Mouse (Mus musculus): ENCODE data around the gene Iqsec1. TPM values are rescaled to one million over a fixed set of nuclear protein-coding genes. Genes with fewer than 3 reads are reported as not detected.
A peak's percentile ranks its signal among the peaks of the same experiment; 100 is the strongest.

Iqsec1 gene
- polyA plus RNA-seq, 1 experiment from 2014 or later, result 15.1 TPM

DNA sequence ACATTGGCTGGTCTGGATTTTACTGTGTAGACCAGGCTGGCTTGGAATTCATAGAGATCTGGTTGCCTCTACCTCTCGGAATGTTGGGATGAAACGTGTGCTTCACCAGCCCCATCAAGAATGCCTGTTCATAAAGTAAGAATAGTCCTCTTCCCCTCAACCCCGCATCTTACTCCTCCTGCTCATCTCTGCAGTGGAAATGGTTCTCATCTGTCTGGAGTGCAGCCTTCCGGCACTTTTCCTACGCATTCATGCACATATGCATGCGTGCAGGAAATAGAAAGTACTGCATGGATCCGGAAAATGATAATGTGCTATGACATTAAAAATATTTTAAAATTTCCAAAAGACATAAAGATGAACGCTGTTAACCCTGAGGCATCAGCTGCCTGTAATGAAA lies 175.9 kb downstream of the Iqsec1 start:
- WGBS, result 84% methylated on average over 8 of the region's 8 CpGs

DNA sequence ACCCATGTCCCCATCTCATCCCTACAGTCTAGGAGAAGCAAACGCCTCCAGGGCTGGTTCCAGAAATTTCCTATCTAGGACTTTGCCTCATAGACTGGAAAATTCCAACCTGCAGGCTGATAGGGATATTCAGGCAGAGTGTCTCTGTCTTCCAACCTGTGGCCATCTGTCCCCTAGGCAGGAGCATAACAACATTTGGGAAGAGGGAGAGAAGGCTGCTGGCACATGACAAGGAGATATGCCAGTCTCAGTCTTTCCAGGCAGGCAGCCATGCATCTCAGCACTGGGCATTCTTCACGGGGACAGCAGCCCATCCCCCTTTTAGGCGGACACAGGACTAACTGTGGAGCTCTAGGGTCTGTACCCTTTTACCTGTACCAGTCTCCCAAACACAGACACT lies 176.4 kb downstream of the Iqsec1 start:
- Histone ChIP-seq H3K4me1 (replicated peaks; ENCODE audit: control insufficient read depth, insufficient read depth, low read length) (peaks cover 41% of the 10 kb centered on the region), H3K4me3 (replicated peaks; ENCODE audit: low read length) (no peak overlapping the region), H3K27ac (ENCODE audit: low read length) (no peak overlapping the region), H3K9ac (replicated peaks; ENCODE audit: low read depth, low read length) (no peak overlapping the region), H3K36me3 (ENCODE audit: control insufficient read depth, insufficient read depth) (no peaks in the 10 kb centered on the region), H3K4me2 (ENCODE audit: low read length) (no peak overlapping the region), H3K27me3 (replicated peaks; ENCODE audit: control insufficient read depth, insufficient read depth, low read length) (no peaks in the 10 kb centered on the region), H3K9me3 (ENCODE audit: control insufficient read depth, low read length) (no peaks in the 10 kb centered on the region)
- 71% methylated on average over 3 of the region's 3 CpGs for WGBS
- ATAC-seq, result no peak

More for the DNA sequence above, 175.9 kb downstream of the Iqsec1 start:
- no peak overlapping the region for H3K27ac ChIP-seq (ENCODE audit: low read length)
- H3K4me1 ChIP-seq (replicated peaks; ENCODE audit: control insufficient read depth, insufficient read depth, low read length), result peaks cover 36% of the 10 kb centered on the region
- no peak overlapping the region for H3K4me3 ChIP-seq (replicated peaks; ENCODE audit: low read length)
- H3K9ac ChIP-seq (replicated peaks; ENCODE audit: low read depth, low read length), result no peak overlapping the region
- H3K27me3 ChIP-seq (replicated peaks; ENCODE audit: control insufficient read depth, insufficient read depth, low read length), result no peaks in the 10 kb centered on the region
- H3K36me3 ChIP-seq (ENCODE audit: control insufficient read depth, insufficient read depth), result no peaks in the 10 kb centered on the region
- no peak overlapping the region for H3K4me2 ChIP-seq (ENCODE audit: low read length)
- no peaks in the 10 kb centered on the region for H3K9me3 ChIP-seq (ENCODE audit: control insufficient read depth, low read length)
- ATAC-seq, result no peak

DNA sequence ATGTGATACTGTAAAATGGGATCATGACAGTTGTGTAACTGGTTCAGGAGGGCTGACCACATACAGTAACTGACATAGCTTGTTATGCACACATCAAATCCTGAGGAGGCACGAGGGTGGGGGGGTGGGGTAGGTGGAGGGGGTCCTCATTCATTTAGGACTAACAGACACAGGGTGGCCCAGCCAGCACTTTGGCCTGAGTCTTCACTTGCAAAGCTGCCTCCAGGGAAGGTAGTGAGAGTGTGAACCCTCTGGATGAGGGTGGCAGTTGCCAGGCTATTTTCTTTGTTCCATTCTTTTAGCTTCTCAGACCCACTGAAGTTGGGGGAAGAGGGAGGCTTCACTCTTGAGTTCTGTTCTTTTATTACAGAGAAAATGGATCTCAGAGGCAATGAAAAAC lies 177.9 kb downstream of the Iqsec1 start:
- H3K36me3 ChIP-seq (ENCODE audit: control insufficient read depth, insufficient read depth), result no peaks in the 10 kb centered on the region
- WGBS, result 62% methylated on average over 1 of the region's 1 CpGs
- no peak overlapping the region; the same call in 1 of the 2 replicates for H3K9ac ChIP-seq (replicated peaks; ENCODE audit: low read depth, low read length)
- no peak; the same call in 1 of the 2 replicates for ATAC-seq
- no peak overlapping the region for H3K27ac ChIP-seq (ENCODE audit: low read length)
- H3K27me3 ChIP-seq (replicated peaks; ENCODE audit: control insufficient read depth, insufficient read depth, low read length), result no peaks in the 10 kb centered on the region
- peaks cover 46% of the 10 kb centered on the region for H3K4me1 ChIP-seq (replicated peaks; ENCODE audit: control insufficient read depth, insufficient read depth, low read length)
- H3K4me3 ChIP-seq (replicated peaks; ENCODE audit: low read length), result no peak overlapping the region; the same call in 1 of the 2 replicates
- H3K9me3 ChIP-seq (ENCODE audit: control insufficient read depth, low read length), result no peaks in the 10 kb centered on the region
- peak overlapping the region; percentile 61 for H3K4me2 ChIP-seq (ENCODE audit: low read length)

DNA sequence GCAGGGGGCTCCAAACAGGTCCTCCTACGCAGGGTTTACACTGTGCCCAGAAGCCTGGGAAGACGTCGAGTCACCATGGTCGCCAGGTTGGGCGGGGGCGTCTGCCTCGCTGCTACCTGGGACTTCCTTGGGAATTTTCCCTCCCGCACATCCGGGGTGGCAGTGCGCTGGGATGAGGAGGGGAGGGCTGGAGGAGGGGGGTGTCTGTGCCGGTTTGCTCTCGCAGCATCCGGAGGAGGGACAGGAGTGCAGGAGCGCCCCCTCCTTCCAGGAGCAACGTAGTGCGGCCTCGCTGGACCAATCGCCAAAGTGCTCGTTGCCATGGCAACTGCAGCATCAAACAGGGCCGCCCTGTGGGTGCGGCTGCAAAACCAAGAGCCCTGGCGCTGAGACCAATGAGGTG lies 178.5 kb downstream of the Iqsec1 start:
- peak overlapping the region; percentile 44 for H3K4me3 ChIP-seq (replicated peaks; ENCODE audit: low read length)
- under 1% methylated on average over 22 of the region's 22 CpGs for WGBS
- no peaks in the 10 kb centered on the region for H3K9me3 ChIP-seq (ENCODE audit: control insufficient read depth, low read length)
- peak overlapping the region; percentile 53 for H3K9ac ChIP-seq (replicated peaks; ENCODE audit: low read depth, low read length)
- H3K36me3 ChIP-seq (ENCODE audit: control insufficient read depth, insufficient read depth), result no peaks in the 10 kb centered on the region
- peak overlapping the region; percentile 61 for H3K4me2 ChIP-seq (ENCODE audit: low read length)
- peaks cover 46% of the 10 kb centered on the region for H3K4me1 ChIP-seq (replicated peaks; ENCODE audit: control insufficient read depth, insufficient read depth, low read length)
- ATAC-seq, result peak; percentile 82
- peak overlapping the region; percentile 17; the same call in 1 of the 2 replicates for H3K27ac ChIP-seq (ENCODE audit: low read length)
- no peaks in the 10 kb centered on the region for H3K27me3 ChIP-seq (replicated peaks; ENCODE audit: control insufficient read depth, insufficient read depth, low read length)

DNA sequence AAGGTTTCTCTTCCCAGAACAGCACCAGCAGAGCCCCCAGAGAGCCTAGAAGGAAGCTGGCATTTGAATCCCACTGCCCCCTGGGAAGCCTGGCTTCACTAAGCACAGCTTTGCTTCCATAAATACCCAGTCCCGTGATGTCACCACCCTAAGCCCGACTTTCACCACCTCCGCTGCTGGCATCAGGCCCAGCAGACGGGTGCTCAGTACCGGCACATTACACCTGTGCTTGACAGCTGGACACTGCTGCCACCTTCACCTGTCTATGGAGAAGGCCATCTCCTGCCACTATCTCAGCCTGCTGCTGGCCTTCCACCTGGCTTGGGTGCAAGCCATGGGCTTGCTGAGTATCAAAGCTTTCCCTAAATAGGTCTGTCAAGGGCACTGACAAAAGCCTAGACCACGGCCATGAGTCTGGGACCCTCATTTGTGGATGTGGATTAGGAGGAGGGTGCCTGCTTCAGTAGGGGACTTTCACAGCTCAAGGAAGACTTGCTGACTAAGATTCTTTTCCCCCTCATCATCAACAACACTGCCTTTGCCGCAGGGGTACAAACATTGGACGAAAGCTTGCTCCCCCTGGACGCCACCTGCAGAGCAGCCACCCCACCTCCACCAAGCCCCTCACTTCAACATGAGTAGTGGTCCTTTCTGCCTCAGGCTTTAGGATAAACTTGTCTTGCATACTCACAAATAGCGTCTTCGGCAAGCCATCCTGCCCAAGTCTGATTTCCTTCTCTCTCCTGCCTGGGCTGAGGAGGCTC lies 179.2 kb downstream of the Iqsec1 start:
- ATAC-seq, result no peak
- 43% methylated on average over 11 of the region's 11 CpGs for WGBS
- no peaks in the 10 kb centered on the region for H3K36me3 ChIP-seq (ENCODE audit: control insufficient read depth, insufficient read depth)
- peak overlapping the region; percentile 17; the same call in 1 of the 2 replicates for H3K27ac ChIP-seq (ENCODE audit: low read length)
- peaks cover 46% of the 10 kb centered on the region for H3K4me1 ChIP-seq (replicated peaks; ENCODE audit: control insufficient read depth, insufficient read depth, low read length)
- peak overlapping the region; percentile 44 for H3K4me3 ChIP-seq (replicated peaks; ENCODE audit: low read length)
- no peaks in the 10 kb centered on the region for H3K9me3 ChIP-seq (ENCODE audit: control insufficient read depth, low read length)
- peak overlapping the region; percentile 53 for H3K9ac ChIP-seq (replicated peaks; ENCODE audit: low read depth, low read length)
- H3K4me2 ChIP-seq (ENCODE audit: low read length), result peak overlapping the region; percentile 61
- no peaks in the 10 kb centered on the region for H3K27me3 ChIP-seq (replicated peaks; ENCODE audit: control insufficient read depth, insufficient read depth, low read length)

DNA sequence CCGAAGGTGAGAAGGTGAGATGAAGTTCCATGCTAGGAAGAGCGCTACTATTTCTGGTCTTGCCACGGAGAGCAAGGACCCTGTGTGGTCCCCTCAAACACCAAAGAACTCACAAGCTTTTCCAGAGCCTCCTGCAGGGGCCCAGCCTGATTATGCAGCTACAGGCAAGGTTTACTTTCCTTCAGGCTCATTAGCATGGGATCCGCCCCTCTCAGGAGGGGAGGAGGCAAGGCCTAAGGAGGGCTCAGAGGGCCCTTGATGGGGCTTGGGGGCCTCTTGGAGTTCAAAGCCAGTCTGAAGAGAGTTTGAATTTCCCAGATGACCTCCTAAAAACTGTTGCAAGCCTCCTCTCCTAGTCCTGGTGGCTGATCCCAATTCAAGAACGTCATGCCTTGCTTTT lies 179.9 kb downstream of the Iqsec1 start:
- peak overlapping the region; percentile 61 for H3K4me2 ChIP-seq (ENCODE audit: low read length)
- no peak overlapping the region for H3K4me3 ChIP-seq (replicated peaks; ENCODE audit: low read length)
- H3K27ac ChIP-seq (ENCODE audit: low read length), result no peak overlapping the region
- no peak for ATAC-seq
- no peaks in the 10 kb centered on the region for H3K27me3 ChIP-seq (replicated peaks; ENCODE audit: control insufficient read depth, insufficient read depth, low read length)
- H3K36me3 ChIP-seq (ENCODE audit: control insufficient read depth, insufficient read depth), result no peaks in the 10 kb centered on the region
- no peaks in the 10 kb centered on the region for H3K9me3 ChIP-seq (ENCODE audit: control insufficient read depth, low read length)
- H3K9ac ChIP-seq (replicated peaks; ENCODE audit: low read depth, low read length), result no peak overlapping the region
- peaks cover 46% of the 10 kb centered on the region for H3K4me1 ChIP-seq (replicated peaks; ENCODE audit: control insufficient read depth, insufficient read depth, low read length)
- WGBS, result 11% methylated on average over 5 of the region's 5 CpGs

DNA sequence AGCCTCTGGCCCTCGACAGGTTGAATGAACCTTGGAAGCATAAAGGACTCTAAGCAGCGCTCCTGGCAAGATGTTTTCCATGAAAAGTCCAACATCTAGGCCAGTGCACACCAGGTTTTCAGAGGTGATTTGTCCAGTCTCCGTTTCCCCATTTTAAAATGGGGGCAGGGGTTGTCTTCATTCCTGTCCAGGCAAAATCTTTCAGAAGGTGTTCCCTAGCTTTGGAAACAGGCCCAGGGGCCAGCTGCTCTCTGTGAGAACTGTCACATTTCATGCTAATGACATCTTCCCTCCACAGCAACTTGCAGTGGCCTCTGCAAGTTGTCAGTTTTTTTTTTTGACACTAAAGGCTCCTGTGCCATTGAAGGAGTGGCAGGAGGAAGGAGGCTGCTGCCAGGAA lies 180.4 kb downstream of the Iqsec1 start:
- Histone ChIP-seq H3K9ac (replicated peaks; ENCODE audit: low read depth, low read length) (0 out of 2 replicates have a peak overlapping the region, but pooled peaks have one; percentile 4), H3K4me2 (ENCODE audit: low read length) (peak overlapping the region; percentile 61), H3K36me3 (ENCODE audit: control insufficient read depth, insufficient read depth) (no peaks in the 10 kb centered on the region), H3K9me3 (ENCODE audit: control insufficient read depth, low read length) (no peaks in the 10 kb centered on the region), H3K27me3 (replicated peaks; ENCODE audit: control insufficient read depth, insufficient read depth, low read length) (no peaks in the 10 kb centered on the region), H3K4me1 (replicated peaks; ENCODE audit: control insufficient read depth, insufficient read depth, low read length) (peaks cover 46% of the 10 kb centered on the region), H3K27ac (ENCODE audit: low read length) (no peak overlapping the region), H3K4me3 (replicated peaks; ENCODE audit: low read length) (no peak overlapping the region)
- 38% methylated on average over 3 of the region's 3 CpGs for WGBS
- ATAC-seq, result no peak

DNA sequence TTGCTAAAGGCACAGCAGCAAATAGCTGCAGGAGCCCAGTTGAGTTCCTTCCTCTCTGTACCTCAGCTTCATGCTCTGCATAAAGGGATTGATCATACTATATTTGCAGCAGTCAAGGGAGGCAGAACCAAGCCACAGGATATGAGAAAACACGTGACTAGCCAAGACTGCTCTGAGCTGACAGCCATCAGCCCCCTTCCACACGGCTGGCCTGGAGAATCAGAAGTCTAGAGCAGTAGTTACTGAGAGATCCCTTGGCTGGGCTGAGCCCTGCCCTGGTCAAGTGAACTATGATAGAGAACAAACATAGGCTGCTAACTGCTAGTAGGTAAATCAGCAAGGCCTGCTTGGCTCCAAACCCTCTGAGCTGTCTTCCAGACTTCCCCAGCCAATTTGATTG lies 180.9 kb downstream of the Iqsec1 start:
- Histone ChIP-seq H3K9ac (replicated peaks; ENCODE audit: low read depth, low read length) (no peak overlapping the region), H3K9me3 (ENCODE audit: control insufficient read depth, low read length) (no peaks in the 10 kb centered on the region), H3K4me1 (replicated peaks; ENCODE audit: control insufficient read depth, insufficient read depth, low read length) (peaks cover 49% of the 10 kb centered on the region), H3K4me3 (replicated peaks; ENCODE audit: low read length) (no peak overlapping the region), H3K4me2 (ENCODE audit: low read length) (peak overlapping the region; percentile 61; the same call in 1 of the 2 replicates), H3K27me3 (replicated peaks; ENCODE audit: control insufficient read depth, insufficient read depth, low read length) (no peaks in the 10 kb centered on the region), H3K36me3 (ENCODE audit: control insufficient read depth, insufficient read depth) (no peaks in the 10 kb centered on the region), H3K27ac (ENCODE audit: low read length) (no peak overlapping the region)
- 48% methylated on average over 2 of the region's 2 CpGs for WGBS
- ATAC-seq, result no peak

DNA sequence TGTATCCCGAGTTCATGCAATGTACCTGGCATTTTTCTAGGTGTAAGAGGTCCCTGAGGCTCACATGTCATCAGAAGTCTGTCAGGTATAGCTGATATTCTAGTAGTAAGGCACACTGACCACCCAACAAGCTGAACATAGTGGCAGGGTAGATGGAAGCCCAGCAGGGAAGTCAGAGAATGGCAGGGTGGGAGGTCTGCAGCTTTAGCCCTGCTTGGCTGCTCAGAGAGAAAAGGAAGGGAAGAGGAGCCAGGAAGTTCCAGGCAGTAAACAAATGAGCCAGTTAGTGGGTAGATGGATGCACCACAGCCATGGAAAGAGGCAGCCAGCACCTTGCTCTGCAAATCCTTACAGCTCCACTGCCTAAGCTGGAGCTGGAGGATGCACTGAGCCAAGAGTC lies 181.7 kb downstream of the Iqsec1 start:
- H3K4me3 ChIP-seq (replicated peaks; ENCODE audit: low read length), result no peak overlapping the region
- H3K9ac ChIP-seq (replicated peaks; ENCODE audit: low read depth, low read length), result no peak overlapping the region
- peaks cover 50% of the 10 kb centered on the region for H3K4me1 ChIP-seq (replicated peaks; ENCODE audit: control insufficient read depth, insufficient read depth, low read length)
- WGBS, result 66% methylated on average over 1 of the region's 1 CpGs
- H3K36me3 ChIP-seq (ENCODE audit: control insufficient read depth, insufficient read depth), result no peaks in the 10 kb centered on the region
- no peak overlapping the region for H3K4me2 ChIP-seq (ENCODE audit: low read length)
- H3K27ac ChIP-seq (ENCODE audit: low read length), result no peak overlapping the region
- no peak for ATAC-seq
- H3K27me3 ChIP-seq (replicated peaks; ENCODE audit: control insufficient read depth, insufficient read depth, low read length), result no peaks in the 10 kb centered on the region
- no peaks in the 10 kb centered on the region for H3K9me3 ChIP-seq (ENCODE audit: control insufficient read depth, low read length)
